Mouse (Mus musculus) hindbrain, embryonic 15.5 days (tissue): ENCODE data around the gene Dock7. TPM values are rescaled to one million over a fixed set of nuclear protein-coding genes. Genes with fewer than 3 reads are reported as not detected.

ENCODE experiments used
- ATAC-seq: fragments of 200-750 bp; cut with Nextera tagmentation; 2 replicates; pipeline ENCODE4 v1.8.0; 2017; ENCODE audit warnings: low read depth, moderate number of reproducible peaks, moderate TSS enrichment; ENCODE audit not compliant: low FRiP score
- H3K27ac ChIP-seq: fragments of 300-500 bp; sonication (generic); replicated peaks from 2 replicates; pipeline ENCODE4 v1.5.1; 2015; ENCODE audit warnings: mild to moderate bottlenecking, inconsistent platforms
- H3K27me3 ChIP-seq: fragments of 300-500 bp; sonication (generic); 2 replicates; pipeline ENCODE4 v1.6.1; 2015; ENCODE audit warnings: control low read depth, inconsistent platforms
- H3K36me3 ChIP-seq: fragments of 300-500 bp; sonication (generic); 2 replicates; pipeline ENCODE4 v1.6.1; 2015; ENCODE audit warnings: control low read depth, inconsistent platforms
- H3K4me1 ChIP-seq: fragments of 300-500 bp; sonication (generic); replicated peaks from 2 replicates; pipeline ENCODE4 v1.6.1; 2015; ENCODE audit warnings: control low read depth, inconsistent platforms
- H3K4me2 ChIP-seq: fragments of 300-500 bp; sonication (generic); 2 replicates; pipeline ENCODE4 v1.6.1; 2015; ENCODE audit warnings: moderate library complexity, mild to moderate bottlenecking, inconsistent platforms
- H3K4me3 ChIP-seq: fragments of 300-500 bp; sonication (generic); 2 replicates; pipeline ENCODE4 v1.5.1; 2015; ENCODE audit warnings: mild to moderate bottlenecking, inconsistent platforms
- H3K9ac ChIP-seq: fragments of 300-500 bp; sonication (generic); 2 replicates; pipeline ENCODE4 v1.6.1; 2015; ENCODE audit warnings: inconsistent platforms
- H3K9me3 ChIP-seq: fragments of 300-500 bp; sonication (generic); 2 replicates; pipeline ENCODE4 v1.6.1; 2016; ENCODE audit warnings: control low read depth, inconsistent platforms
- WGBS: fragments of 180-500 bp; shearing (Covaris S2); methylation state at CpG from one replicate; pipeline ENCODE4 v1.1.7; 2015; 5-methylcytosine and 5-hydroxymethylcytosine counted together
- polyA plus RNA-seq: library from polyadenylated mRNA; unstranded; fragments of >200 nt; fragmentation: Nextera tagmentation; extraction: Ambion mirVana; gene quantifications from 2 replicates; pipeline ENCODE4 v1.2.1, GENCODE M21; 2015

Gene Dock7
- polyA plus RNA-seq, 1 experiment from 2014 or later = 58.1 TPM

DNA sequence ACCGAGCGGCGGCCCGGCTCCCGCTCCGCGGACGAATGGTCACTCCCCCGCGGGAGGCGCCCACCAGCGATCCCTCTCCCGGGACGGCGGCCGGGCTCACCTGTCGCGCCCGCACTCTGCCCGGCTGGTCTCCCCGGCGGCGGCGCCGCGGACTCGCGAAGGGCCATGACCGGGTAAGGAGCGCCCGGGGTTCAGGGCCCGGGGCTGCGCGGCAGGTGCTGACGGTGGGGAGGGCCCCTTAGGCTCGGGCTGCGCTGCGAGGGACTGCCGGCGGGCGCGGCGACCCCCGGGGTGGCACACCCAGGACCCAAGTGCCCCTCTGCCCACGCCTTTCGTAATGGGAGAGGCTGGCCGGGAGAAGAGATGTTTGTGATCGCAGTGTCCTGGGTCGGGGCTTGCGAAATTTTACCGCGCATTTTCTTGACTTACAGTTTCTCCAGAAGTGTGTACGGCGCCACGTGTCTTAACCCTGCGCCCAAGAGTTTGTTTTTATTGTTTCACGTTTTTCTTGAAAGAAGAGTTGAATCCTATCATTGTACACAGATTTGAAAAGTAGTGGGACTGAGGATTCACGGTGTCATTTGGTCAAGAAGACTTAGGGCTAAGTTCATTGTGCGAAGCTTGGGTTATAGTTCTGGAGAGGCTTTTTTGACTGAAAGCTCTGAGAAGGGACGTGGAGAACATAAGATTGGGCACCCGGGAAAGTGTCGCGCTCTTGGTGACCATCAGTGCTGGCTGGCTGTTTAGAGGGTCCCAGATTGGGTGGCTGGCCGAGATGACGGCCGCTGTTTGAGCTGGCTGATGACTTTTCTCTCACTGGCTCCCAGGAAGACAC, 196.4 kb downstream of the Dock7 start:
- no peaks in the 10 kb centered on the region for H3K27me3 ChIP-seq
- peak overlapping the region; percentile 87 for H3K4me2 ChIP-seq
- peak overlapping the region; percentile 98 for H3K27ac ChIP-seq
- peak overlapping the region; percentile 74 for H3K9ac ChIP-seq
- no peaks in the 10 kb centered on the region for H3K36me3 ChIP-seq
- no peaks in the 10 kb centered on the region for H3K9me3 ChIP-seq
- ATAC-seq = peak; percentile 20; the same call in 1 of the 2 replicates
- H3K4me1 ChIP-seq = peaks cover 22% of the 10 kb centered on the region
- under 1% methylated on average over 64 of the region's 66 CpGs for WGBS
- H3K4me3 ChIP-seq = peak overlapping the region; percentile 93

DNA sequence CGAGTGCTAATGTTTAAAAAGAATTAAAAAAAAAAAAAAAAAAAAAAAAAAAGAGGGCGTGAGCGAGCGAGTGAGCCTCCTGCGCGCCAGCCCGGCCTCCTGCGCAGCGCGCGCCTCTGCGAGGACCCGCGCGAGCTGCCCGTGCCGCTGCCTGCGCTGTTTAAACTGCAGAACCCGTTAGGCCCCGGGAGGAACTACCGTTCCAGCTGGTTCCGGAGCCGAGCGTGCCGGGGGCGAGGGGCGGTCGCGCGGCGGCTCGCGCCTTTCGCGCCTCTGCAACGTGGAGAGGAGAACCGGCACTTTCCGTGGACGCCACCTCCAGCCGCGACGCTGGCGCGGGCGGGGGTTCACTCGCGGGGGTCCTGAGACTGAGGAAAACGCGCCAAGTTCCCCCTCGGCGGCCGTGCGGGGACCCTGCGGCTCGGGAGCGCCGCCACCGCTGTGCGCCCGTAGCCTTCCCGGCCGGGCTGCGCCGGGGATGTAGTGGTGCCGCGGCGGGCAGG, 197.1 kb downstream of the Dock7 start, which contains the start of gene Usp1:
TSS of gene Usp1 (plus strand) at position 243 of the 503 bp plus-strand sequence.
- Histone ChIP-seq H3K4me3 (peak within 1 kb of the TSS; percentile 93), H3K9ac (peak within 1 kb of the TSS; percentile 88), H3K9me3 (no peaks in the 10 kb centered on the region), H3K27me3 (no peaks in the 10 kb centered on the region), H3K27ac (peak within 1 kb of the TSS; percentile 98), H3K36me3 (no peaks in the 10 kb centered on the region), H3K4me2 (peak within 1 kb of the TSS; percentile 87), H3K4me1 (peaks cover 22% of the 10 kb centered on the region)
- WGBS = under 1% methylated on average over 65 of the region's 67 CpGs
- ATAC-seq = peak; percentile 65

DNA sequence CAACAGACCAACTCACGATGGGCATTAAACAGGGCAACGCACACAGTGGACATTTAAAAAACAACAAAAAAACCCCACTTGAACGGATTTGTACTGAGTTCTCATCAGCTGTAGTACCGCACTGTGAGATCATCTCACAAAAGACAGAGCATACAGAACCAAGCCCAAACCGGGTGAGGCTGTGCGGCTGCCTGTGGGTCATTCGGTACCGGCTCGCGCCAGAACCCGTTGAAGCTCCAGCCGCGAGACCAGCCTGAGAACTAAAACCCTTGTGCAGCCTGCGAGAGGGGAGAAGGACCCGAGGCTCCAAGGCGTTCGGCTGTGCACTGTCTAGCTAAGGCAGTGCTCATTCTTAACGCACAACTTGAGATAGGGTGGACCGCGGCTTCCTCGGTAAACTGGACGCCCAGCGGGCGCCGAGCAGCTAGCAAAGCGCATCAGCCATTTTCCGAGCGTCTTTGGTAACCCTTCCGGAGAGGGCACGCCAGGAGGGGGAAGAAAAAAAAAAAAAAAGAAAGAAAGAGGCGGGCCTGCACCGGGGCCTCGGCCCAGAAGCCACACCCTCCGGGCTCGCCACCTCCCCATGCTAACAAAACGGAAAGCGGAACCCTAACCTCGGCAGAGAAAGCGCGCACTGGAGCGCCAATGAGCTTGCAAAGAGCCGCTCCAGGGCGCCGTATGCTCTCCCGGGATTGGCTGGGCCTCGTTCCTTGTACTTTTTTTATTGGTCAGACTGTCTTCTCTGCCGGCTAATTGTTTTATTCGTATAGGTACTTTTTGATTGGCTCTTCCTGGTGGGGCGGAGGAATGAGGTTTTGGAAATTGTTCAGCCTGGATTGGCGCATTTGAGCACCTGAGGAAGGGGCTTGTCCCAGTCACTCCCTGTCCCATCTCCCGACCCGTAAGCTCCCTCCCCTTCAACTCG, 197.8 kb downstream of the Dock7 start:
- Histone ChIP-seq H3K4me2 (peak overlapping the region; percentile 87), H3K27ac (peak overlapping the region; percentile 98), H3K9ac (peak overlapping the region; percentile 88), H3K36me3 (no peaks in the 10 kb centered on the region), H3K27me3 (no peaks in the 10 kb centered on the region), H3K4me1 (peaks cover 22% of the 10 kb centered on the region), H3K9me3 (no peaks in the 10 kb centered on the region), H3K4me3 (peak overlapping the region; percentile 93)
- under 1% methylated on average over 53 of the region's 53 CpGs for WGBS
- peak; percentile 96 for ATAC-seq

DNA sequence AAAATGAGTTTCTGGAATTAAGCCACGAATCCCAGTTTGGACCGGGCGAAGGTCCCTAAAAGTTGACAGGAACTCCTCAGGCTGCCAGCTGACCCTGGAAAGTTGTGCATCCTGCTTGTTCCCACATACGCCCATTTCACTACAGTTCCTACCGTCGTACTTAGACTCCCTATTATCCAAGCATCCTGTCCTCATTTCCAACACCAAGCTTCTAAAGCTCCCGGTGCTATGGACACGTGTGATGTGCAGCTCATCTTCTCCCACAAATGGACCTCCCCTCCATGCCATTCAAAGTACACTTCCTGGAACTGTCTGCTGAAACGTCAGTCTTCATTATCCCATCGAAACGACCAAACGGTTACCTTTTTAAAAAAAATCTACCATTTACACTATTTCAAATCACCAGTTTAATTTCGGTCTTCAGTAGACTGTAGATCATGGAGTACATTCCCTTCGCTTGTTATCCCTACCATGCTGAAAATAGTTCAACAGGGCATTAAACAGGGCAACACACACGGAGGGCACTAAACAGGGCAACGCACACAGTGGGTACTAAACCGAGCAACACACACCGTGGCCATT, 198.6 kb downstream of the Dock7 start:
- H3K4me3 ChIP-seq = peak overlapping the region; percentile 93
- peak overlapping the region; percentile 88 for H3K9ac ChIP-seq
- peaks cover 22% of the 10 kb centered on the region for H3K4me1 ChIP-seq
- WGBS = 15% methylated on average over 18 of the region's 18 CpGs
- H3K9me3 ChIP-seq = no peaks in the 10 kb centered on the region
- no peaks in the 10 kb centered on the region for H3K36me3 ChIP-seq
- H3K27me3 ChIP-seq = no peaks in the 10 kb centered on the region
- peak overlapping the region; percentile 87 for H3K4me2 ChIP-seq
- ATAC-seq = peak; percentile 25
- H3K27ac ChIP-seq = peak overlapping the region; percentile 98

DNA sequence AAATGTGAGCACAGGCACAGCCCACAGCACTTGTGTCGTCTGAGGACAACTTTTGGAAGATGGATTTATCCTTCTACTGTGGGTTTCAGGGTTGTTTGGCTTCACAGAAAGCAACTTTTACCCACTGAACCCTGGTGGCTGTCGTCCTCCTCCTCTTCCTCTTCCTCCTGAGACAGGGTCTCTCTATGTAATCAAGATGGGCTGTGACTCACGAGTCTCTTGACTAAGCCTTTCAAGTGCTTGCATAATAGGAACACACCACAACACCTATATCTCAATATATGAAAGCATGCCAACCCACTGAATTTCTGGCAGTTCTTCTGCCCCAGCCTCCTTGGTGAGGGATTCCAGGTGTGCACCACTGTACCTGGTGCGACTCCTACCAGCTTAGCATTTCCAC, 199.8 kb downstream of the Dock7 start:
- Histone ChIP-seq H3K4me2 (no peak overlapping the region), H3K9ac (no peak overlapping the region), H3K27me3 (no peaks in the 10 kb centered on the region), H3K27ac (no peak overlapping the region), H3K4me3 (no peak overlapping the region), H3K4me1 (peaks cover 21% of the 10 kb centered on the region), H3K9me3 (no peaks in the 10 kb centered on the region), H3K36me3 (no peaks in the 10 kb centered on the region)
- 86% methylated on average over 4 of the region's 4 CpGs for WGBS
- ATAC-seq = no peak

DNA sequence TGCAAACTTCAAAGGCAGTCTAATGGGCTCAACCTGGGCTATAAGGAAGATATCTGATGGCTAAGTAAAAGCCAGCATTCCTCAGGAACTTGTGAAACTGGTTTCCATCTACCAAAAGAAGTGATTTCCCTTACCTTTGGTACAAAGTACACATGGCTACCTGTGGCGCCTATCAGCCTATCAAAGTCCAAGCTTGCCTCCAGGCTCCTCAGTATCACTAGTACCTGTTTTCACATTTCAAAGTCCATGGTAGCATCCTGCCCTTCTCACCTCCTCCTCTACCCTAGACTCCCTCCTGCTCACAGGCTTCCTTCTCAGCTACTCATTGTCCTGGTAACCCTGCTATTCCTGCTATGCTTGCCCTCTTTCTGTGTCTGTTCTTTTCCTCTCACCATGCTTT, 202.5 kb downstream of the Dock7 start:
- no peaks in the 10 kb centered on the region for H3K36me3 ChIP-seq
- H3K27me3 ChIP-seq = no peaks in the 10 kb centered on the region
- no peak overlapping the region for H3K27ac ChIP-seq
- H3K9me3 ChIP-seq = no peaks in the 10 kb centered on the region
- no peak overlapping the region for H3K4me3 ChIP-seq
- peaks cover 5% of the 10 kb centered on the region for H3K4me1 ChIP-seq
- no peak for ATAC-seq
- no peak overlapping the region for H3K4me2 ChIP-seq
- no peak overlapping the region for H3K9ac ChIP-seq
- 100% methylated on average over 1 of the region's 1 CpGs for WGBS

DNA sequence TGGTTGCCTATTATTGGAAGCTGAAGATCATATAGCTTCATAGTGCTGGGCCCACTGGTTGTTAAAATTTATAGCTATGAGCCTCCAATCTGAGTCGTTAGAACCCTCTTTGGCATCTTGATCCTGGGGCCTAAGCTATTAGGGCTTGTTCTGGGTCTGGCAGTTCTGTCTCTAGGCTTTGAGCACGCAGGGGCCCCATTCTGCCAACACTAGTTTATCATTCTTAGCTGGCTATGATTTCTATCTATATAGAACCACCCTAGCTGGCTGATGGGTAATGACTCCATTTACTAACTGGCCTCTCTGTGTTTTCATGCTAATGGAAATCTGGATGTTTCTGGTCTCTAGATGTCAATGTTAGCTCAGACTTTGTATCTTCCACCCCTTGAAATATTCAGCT, 203.0 kb downstream of the Dock7 start:
- 93% methylated on average over 2 of the region's 2 CpGs for WGBS
- H3K4me3 ChIP-seq = no peak overlapping the region

DNA sequence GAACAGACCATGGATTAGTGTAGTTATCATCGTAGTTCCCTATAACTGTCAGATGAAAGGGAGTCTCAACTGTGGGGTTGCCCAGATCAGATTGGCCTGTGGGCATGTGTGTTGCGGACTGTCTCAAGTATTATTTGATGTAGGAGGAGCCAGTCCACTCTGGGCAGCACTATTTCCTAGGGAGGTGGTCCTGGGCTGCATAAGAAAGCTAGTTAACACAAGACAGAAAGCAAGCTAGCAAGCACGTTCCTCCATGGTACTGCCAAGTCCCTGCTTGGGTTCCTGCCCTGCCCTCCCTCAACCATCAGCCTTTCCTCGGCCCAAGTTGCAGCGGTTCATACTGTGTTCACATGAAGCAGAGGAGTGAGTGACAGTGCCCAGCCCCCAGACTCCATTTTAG, 210.5 kb downstream of the Dock7 start:
- Histone ChIP-seq H3K36me3 (no peaks in the 10 kb centered on the region), H3K4me3 (no peak overlapping the region), H3K27me3 (no peaks in the 10 kb centered on the region), H3K4me1 (no peaks in the 10 kb centered on the region), H3K4me2 (no peak overlapping the region), H3K9ac (no peak overlapping the region), H3K27ac (no peak overlapping the region), H3K9me3 (no peaks in the 10 kb centered on the region)
- no peak for ATAC-seq
- WGBS = 95% methylated on average over 5 of the region's 5 CpGs

More for the DNA sequence above, 203.0 kb downstream of the Dock7 start:
- no peak overlapping the region for H3K4me2 ChIP-seq
- no peaks in the 10 kb centered on the region for H3K9me3 ChIP-seq
- H3K9ac ChIP-seq = no peak overlapping the region
- peaks cover 5% of the 10 kb centered on the region for H3K4me1 ChIP-seq
- no peaks in the 10 kb centered on the region for H3K36me3 ChIP-seq
- H3K27ac ChIP-seq = no peak overlapping the region
- no peak for ATAC-seq
- H3K27me3 ChIP-seq = no peaks in the 10 kb centered on the region

DNA sequence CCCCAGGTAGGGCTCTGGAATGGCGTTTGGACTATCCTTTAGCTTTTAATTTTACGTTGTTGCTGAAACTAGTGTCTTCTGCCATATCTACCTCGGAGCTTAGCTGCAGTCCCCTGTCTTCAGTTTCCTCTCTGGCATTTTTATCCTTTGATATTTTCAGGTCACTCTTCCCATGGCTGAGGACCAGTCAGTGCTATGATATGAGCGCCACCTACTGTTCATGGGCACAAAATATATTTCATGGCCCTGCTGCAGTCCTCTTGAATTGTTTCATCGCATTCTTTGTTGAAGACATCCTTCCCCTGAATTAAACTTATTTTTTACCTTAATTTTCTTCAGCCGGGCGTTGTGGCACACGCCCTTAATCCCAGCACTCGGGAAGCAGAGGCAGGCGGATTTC, 233.6 kb downstream of the Dock7 start:
- H3K36me3 ChIP-seq = no peaks in the 10 kb centered on the region
- H3K9me3 ChIP-seq = no peaks in the 10 kb centered on the region
- no peak overlapping the region for H3K9ac ChIP-seq
- WGBS = 24% methylated on average over 10 of the region's 10 CpGs
- no peaks in the 10 kb centered on the region for H3K27me3 ChIP-seq
- H3K27ac ChIP-seq = no peak overlapping the region
- H3K4me2 ChIP-seq = no peak overlapping the region
- peak; percentile 87; the same call in 1 of the 2 replicates for ATAC-seq
- H3K4me3 ChIP-seq = no peak overlapping the region
- no peaks in the 10 kb centered on the region for H3K4me1 ChIP-seq
